Mouse (Mus musculus): ENCODE measurements around the gene Os9. TPM values are rescaled to one million over a fixed set of nuclear protein-coding genes. Genes with fewer than 3 reads are reported as not detected.

Os9 gene
- total and polyA plus RNA-seq, 2 experiments from 2014 or later: 114 to 126 TPM

DNA sequence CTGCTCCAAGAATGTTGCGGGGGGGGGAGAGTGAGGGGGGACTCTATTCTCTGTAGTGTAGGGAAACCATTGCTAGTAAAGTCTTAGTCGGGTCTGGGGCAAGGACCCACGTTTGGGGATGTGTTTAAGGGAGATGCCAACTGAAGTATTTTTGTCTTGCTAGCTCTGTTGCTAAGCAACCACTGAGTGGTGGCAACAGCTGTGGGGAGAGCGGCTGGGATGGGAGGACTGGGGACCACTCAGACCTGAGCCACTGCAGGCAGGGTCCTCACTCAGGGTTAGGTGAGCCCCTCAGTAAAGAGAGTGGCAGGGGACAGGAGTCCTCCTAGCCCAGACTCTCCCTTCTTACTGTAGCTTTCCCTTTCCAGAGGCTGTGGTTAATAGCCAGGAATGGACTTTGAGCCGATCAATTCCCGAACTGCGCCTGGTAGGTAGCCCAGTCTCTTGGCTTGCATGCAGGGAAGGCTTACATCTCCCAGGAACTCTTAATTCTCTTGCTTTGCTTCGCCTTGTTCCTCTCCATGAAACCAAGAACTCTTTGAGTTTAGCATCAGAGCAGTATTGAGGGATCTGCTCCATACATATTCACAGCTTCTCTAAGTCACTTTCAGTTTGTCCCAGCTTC lies 38.8 kb downstream of the Os9 start:
- no peaks in the 10 kb centered on the region for H3K9me3 ChIP-seq (ENCODE audit: low read length)
- WGBS: 27% methylated on average over 8 of the region's 8 CpGs
- peak overlapping the region; percentile 95 for H3K9ac ChIP-seq (replicated peaks; ENCODE audit: low read length, poor library complexity, severe bottlenecking)
- H3K36me3 ChIP-seq (ENCODE audit: insufficient read depth, low read length): peaks cover 28% of the 10 kb centered on the region
- peaks cover 18% of the 10 kb centered on the region; the same call in 1 of the 2 replicates for H3K4me1 ChIP-seq (ENCODE audit: insufficient read depth, low read length)
- H3K27ac ChIP-seq (ENCODE audit: low read depth, low read length): 0 out of 2 replicates have a peak overlapping the region, but pooled peaks have one; percentile 26
- no peaks in the 10 kb centered on the region for H3K27me3 ChIP-seq (ENCODE audit: insufficient read depth, low read length)
- peak overlapping the region; percentile 93 for H3K4me2 ChIP-seq (ENCODE audit: low read depth, low read length, poor library complexity, severe bottlenecking)
- ATAC-seq (ENCODE audit: low FRiP score) (no peak), DNase-seq (ENCODE audit: low spot score) (peak; percentile 72)
- peak overlapping the region; percentile 83 for H3K4me3 ChIP-seq (ENCODE audit: low read depth, low read length)
- TF ChIP-seq CTCF (IDR thresholded peaks at IDR 0.05): no peak

DNA sequence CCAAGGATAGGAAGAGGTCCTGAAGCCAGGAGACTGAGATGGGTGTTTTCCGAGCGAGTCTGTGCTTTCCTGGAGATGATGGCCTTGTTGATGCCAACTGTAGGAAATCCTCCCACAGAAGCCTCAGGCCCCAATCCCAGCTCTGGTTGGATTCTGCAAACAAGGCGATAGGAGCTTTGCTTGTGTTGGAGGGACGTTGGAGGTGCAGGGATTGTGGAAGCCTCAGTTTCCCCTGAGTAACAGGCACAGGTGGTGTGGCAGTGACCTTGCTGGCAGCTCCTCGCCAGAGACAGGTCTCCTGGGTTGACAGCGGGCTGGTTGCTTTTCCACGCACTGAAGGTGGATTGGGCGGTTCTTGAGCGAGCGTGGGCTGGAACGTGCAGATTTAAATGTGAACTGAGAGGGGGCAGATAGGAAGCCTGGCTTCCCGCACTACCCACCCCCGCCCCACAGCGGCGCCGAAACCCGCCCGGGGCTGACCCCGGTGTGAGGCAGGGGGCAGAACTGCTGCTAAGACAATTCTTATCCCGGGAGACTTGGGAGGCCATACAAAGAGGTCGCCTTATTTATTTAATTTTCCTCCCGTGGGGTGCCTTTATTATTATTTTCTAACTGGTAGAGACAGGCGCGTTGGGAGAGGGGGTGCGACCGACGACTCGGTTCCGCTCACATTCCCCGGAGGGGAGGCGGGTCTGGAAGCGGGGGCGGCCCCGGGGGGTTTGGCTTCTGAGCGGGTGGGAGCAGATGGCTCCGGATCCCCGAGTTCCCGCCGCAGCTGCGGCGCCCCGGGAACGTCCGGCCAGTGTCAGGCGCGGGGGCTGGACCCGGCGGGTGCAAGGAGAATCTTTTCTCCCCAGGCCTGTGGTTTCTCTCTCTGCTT lies 39.8 kb downstream of the Os9 start:
- Histone ChIP-seq H3K36me3 (ENCODE audit: insufficient read depth, low read length) (peaks cover 24% of the 10 kb centered on the region), H3K4me1 (ENCODE audit: insufficient read depth, low read length) (peaks cover 20% of the 10 kb centered on the region; the same call in 1 of the 2 replicates), H3K9me3 (ENCODE audit: low read length) (no peaks in the 10 kb centered on the region), H3K27me3 (ENCODE audit: insufficient read depth, low read length) (no peaks in the 10 kb centered on the region), H3K4me3 (ENCODE audit: low read depth, low read length) (peak overlapping the region; percentile 83), H3K27ac (ENCODE audit: low read depth, low read length) (peak overlapping the region; percentile 13), H3K4me2 (ENCODE audit: low read depth, low read length, poor library complexity, severe bottlenecking) (peak overlapping the region; percentile 93), H3K9ac (replicated peaks; ENCODE audit: low read length, poor library complexity, severe bottlenecking) (peak overlapping the region; percentile 95)
- 5% methylated on average over 42 of the region's 48 CpGs for WGBS
- no peak for DNase-seq (ENCODE audit: low spot score)
- no peak for ATAC-seq (ENCODE audit: low FRiP score)
- peak; percentile 28 for TF ChIP-seq CTCF (IDR thresholded peaks at IDR 0.05)

DNA sequence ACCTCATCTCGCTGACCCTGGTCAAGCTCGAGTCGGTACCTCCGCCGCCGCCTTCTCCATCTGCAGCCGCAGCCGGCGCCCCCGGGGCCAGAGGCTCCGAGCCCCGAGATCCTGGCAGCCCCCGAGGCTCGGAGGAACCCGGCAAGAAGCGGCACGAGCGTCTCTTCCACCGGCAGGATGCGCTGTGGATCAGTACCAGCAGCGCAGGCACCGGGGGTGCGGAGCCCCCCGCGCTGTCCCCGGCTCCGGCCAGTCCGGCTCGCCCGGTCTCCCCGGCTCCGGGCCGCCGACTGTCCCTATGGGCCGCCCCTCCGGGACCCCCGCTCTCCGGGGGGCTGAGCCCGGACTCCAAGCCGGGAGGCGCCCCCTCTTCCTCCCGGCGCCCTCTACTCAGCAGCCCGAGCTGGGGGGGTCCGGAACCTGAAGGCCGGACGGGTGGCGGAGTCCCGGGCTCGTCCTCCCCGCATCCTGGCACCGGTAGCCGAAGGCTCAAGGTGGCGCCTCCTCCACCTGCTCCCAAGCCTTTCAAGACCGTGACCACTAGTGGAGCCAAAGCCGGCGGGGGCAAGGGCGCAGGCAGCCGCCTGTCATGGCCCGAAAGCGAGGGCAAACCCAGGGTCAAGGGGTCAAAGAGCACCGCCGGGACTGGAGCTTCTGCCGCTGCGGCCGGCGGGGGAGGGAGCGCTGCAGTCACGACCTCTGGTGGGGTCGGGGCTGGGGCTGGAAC lies 41.1 kb downstream of the Os9 start:
- peak; percentile 55 for DNase-seq (ENCODE audit: low spot score)
- peaks cover 16% of the 10 kb centered on the region for H3K36me3 ChIP-seq (ENCODE audit: insufficient read depth, low read length)
- peak overlapping the region; percentile 93 for H3K4me2 ChIP-seq (ENCODE audit: low read depth, low read length, poor library complexity, severe bottlenecking)
- peak overlapping the region; percentile 95 for H3K9ac ChIP-seq (replicated peaks; ENCODE audit: low read length, poor library complexity, severe bottlenecking)
- peak overlapping the region; percentile 83 for H3K4me3 ChIP-seq (ENCODE audit: low read depth, low read length)
- peaks cover 23% of the 10 kb centered on the region; the same call in 1 of the 2 replicates for H3K4me1 ChIP-seq (ENCODE audit: insufficient read depth, low read length)
- H3K9me3 ChIP-seq (ENCODE audit: low read length): no peaks in the 10 kb centered on the region
- H3K27ac ChIP-seq (ENCODE audit: low read depth, low read length): peak overlapping the region; percentile 94
- H3K27me3 ChIP-seq (ENCODE audit: insufficient read depth, low read length): no peaks in the 10 kb centered on the region
- peak; percentile 57 for TF ChIP-seq CTCF (IDR thresholded peaks at IDR 0.05)
- 2% methylated on average over 63 of the region's 70 CpGs for WGBS
- ATAC-seq (ENCODE audit: low FRiP score): no peak

DNA sequence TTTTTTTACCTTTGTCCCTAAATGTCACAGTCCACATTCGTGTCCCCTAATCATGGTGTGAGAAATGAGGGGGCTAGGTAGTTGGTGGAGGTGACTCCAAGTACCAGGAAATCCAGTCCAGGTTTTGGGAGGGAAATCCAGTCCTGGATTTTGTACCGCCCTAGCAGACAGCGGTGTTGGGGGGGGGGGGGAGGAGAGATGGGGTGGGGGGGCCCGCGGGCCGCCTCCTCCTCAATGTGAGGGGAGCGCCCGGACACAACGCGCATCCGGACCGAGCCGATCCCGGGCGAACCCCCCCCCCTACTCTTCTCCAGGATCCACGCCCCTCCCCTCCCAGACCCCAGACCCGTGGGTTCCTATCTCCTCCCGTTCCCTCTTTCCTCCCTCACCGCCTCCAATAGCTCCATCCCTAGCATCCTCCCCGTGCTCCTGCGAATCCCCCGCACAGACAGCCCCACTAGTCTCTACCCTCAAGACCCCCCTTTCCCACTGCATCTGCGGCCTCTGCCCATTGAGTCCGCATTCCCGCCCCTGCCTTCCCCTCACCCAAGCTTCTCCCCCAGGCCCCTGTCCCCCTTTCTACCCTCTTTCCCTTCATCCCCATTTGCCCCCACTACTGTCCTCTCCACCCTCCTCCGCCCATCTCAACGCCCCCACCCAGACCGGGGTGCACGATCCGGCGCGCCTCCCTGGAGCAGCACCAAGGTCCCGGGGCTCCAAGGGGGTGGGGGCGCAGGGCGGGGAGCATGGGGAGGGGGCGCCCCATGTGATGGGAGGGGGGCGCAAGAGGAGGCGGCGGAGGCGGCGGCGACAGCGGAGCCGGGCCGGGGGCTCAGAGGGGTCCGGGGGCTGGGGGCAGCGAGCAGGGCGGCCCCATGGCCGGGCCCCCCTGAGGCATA lies 42.0 kb downstream of the Os9 start:
- peak overlapping the region; percentile 94 for H3K27ac ChIP-seq (ENCODE audit: low read depth, low read length)
- ATAC-seq (ENCODE audit: low FRiP score): peak; percentile 72

More for the DNA sequence above, 42.0 kb downstream of the Os9 start:
- H3K27me3 ChIP-seq (ENCODE audit: insufficient read depth, low read length): no peaks in the 10 kb centered on the region
- peaks cover 7% of the 10 kb centered on the region; the same call in 1 of the 2 replicates for H3K36me3 ChIP-seq (ENCODE audit: insufficient read depth, low read length)
- H3K4me3 ChIP-seq (ENCODE audit: low read depth, low read length): peak overlapping the region; percentile 83
- no peaks in the 10 kb centered on the region for H3K9me3 ChIP-seq (ENCODE audit: low read length)
- H3K4me2 ChIP-seq (ENCODE audit: low read depth, low read length, poor library complexity, severe bottlenecking): peak overlapping the region; percentile 93
- TF ChIP-seq CTCF (IDR thresholded peaks at IDR 0.05): no peak
- H3K4me1 ChIP-seq (ENCODE audit: insufficient read depth, low read length): peaks cover 23% of the 10 kb centered on the region; the same call in 1 of the 2 replicates
- H3K9ac ChIP-seq (replicated peaks; ENCODE audit: low read length, poor library complexity, severe bottlenecking): peak overlapping the region; percentile 95
- DNase-seq (ENCODE audit: low spot score): peak; percentile 87
- WGBS: 1% methylated on average over 24 of the region's 49 CpGs
